Mouse (Mus musculus): ENCODE results near the gene Erbb2. TPM values are rescaled to one million over a fixed set of nuclear protein-coding genes. Genes with fewer than 3 reads are reported as not detected.

The Erbb2 gene
- polyA plus RNA-seq, 1 experiment from 2014 or later: 49.6 TPM

- peaks cover 3% of the 10 kb centered on the region; the same call in 1 of the 2 replicates for H3K36me3 ChIP-seq
- 12% methylated on average over 11 of the region's 11 CpGs for WGBS
- peaks cover 18% of the 10 kb centered on the region for H3K4me1 ChIP-seq
- no peaks in the 10 kb centered on the region for H3K9me3 ChIP-seq
- no peak overlapping the region for H3K9ac ChIP-seq
- ATAC-seq (ENCODE audit: insufficient number of reproducible peaks, insufficient read depth, low FRiP score, low TSS enrichment, low read depth): no peak
- H3K4me2 ChIP-seq: no peak overlapping the region
- peaks cover 52% of the 10 kb centered on the region for H3K27me3 ChIP-seq
- no peak overlapping the region for H3K4me3 ChIP-seq
- no peak overlapping the region for H3K27ac ChIP-seq
Measured at GRCm38 (mm10) chr11:98459071-98459741, 46.9 kb downstream of the Erbb2 start.

- Histone ChIP-seq H3K9me3 (no peaks in the 10 kb centered on the region), H3K4me2 (no peak overlapping the region), H3K9ac (no peak overlapping the region), H3K27me3 (peaks cover 52% of the 10 kb centered on the region), H3K36me3 (peaks cover under 1% of the 10 kb centered on the region; the same call in 1 of the 2 replicates), H3K27ac (no peak overlapping the region), H3K4me1 (peaks cover 18% of the 10 kb centered on the region), H3K4me3 (no peak overlapping the region)
- ATAC-seq (ENCODE audit: insufficient number of reproducible peaks, insufficient read depth, low FRiP score, low TSS enrichment, low read depth): no peak
- WGBS: 81% methylated on average over 9 of the region's 9 CpGs
Measured at GRCm38 (mm10) chr11:98459860-98460259, 47.6 kb downstream of the Erbb2 start.

- Histone ChIP-seq H3K27ac (no peak overlapping the region), H3K27me3 (peaks cover 53% of the 10 kb centered on the region), H3K9ac (no peak overlapping the region), H3K9me3 (no peaks in the 10 kb centered on the region), H3K4me2 (no peak overlapping the region), H3K4me3 (no peak overlapping the region), H3K36me3 (no peaks in the 10 kb centered on the region), H3K4me1 (peaks cover 18% of the 10 kb centered on the region)
- no peak for ATAC-seq (ENCODE audit: insufficient number of reproducible peaks, insufficient read depth, low FRiP score, low TSS enrichment, low read depth)
- WGBS: 54% methylated on average over 6 of the region's 6 CpGs
Measured at GRCm38 (mm10) chr11:98461109-98461720, 48.9 kb downstream of the Erbb2 start.

- no peak overlapping the region for H3K4me3 ChIP-seq
- no peak overlapping the region for H3K4me2 ChIP-seq
- H3K4me1 ChIP-seq: peaks cover 14% of the 10 kb centered on the region
- H3K27ac ChIP-seq: no peak overlapping the region
- no peaks in the 10 kb centered on the region for H3K9me3 ChIP-seq
- peaks cover 56% of the 10 kb centered on the region for H3K27me3 ChIP-seq
- ATAC-seq (ENCODE audit: insufficient number of reproducible peaks, insufficient read depth, low FRiP score, low TSS enrichment, low read depth): no peak
- H3K9ac ChIP-seq: no peak overlapping the region
- WGBS: 89% methylated on average over 6 of the region's 6 CpGs
- no peaks in the 10 kb centered on the region for H3K36me3 ChIP-seq
Measured at GRCm38 (mm10) chr11:98462255-98462654, 50.0 kb downstream of the Erbb2 start.

- H3K4me2 ChIP-seq: no peak overlapping the region
Measured at GRCm38 (mm10) chr11:98463911-98464310, 51.6 kb downstream of the Erbb2 start.

GRCm38 (mm10) chr11:98464516-98464915 lies 52.2 kb downstream of the Erbb2 start:
- ATAC-seq (ENCODE audit: insufficient number of reproducible peaks, insufficient read depth, low FRiP score, low TSS enrichment, low read depth): no peak
- WGBS: 77% methylated on average over 6 of the region's 6 CpGs
- Histone ChIP-seq H3K36me3 (no peaks in the 10 kb centered on the region), H3K9me3 (no peaks in the 10 kb centered on the region), H3K4me1 (no peaks in the 10 kb centered on the region), H3K27ac (no peak overlapping the region), H3K4me2 (no peak overlapping the region), H3K27me3 (peaks cover 38% of the 10 kb centered on the region), H3K4me3 (no peak overlapping the region), H3K9ac (no peak overlapping the region)

More at GRCm38 (mm10) chr11:98463911-98464310, 51.6 kb downstream of the Erbb2 start:
- Histone ChIP-seq H3K36me3 (no peaks in the 10 kb centered on the region), H3K4me3 (no peak overlapping the region), H3K27ac (no peak overlapping the region), H3K9me3 (no peaks in the 10 kb centered on the region), H3K27me3 (peaks cover 44% of the 10 kb centered on the region), H3K9ac (no peak overlapping the region), H3K4me1 (peaks cover 2% of the 10 kb centered on the region; the same call in 1 of the 2 replicates)
- ATAC-seq (ENCODE audit: insufficient number of reproducible peaks, insufficient read depth, low FRiP score, low TSS enrichment, low read depth): no peak
- 84% methylated on average over 9 of the region's 9 CpGs for WGBS

GRCm38 (mm10) chr11:98469761-98470714 lies 57.8 kb downstream of the Erbb2 start:
- H3K4me2 ChIP-seq: peak overlapping the region; percentile 5; the same call in 1 of the 2 replicates
- 0 out of 2 replicates have a peak, but pooled peaks cover 5% of the 10 kb centered on the region for H3K27me3 ChIP-seq
- no peaks in the 10 kb centered on the region for H3K9me3 ChIP-seq
- 39% methylated on average over 22 of the region's 22 CpGs for WGBS
- peak overlapping the region; percentile 60 for H3K27ac ChIP-seq
- no peaks in the 10 kb centered on the region for H3K36me3 ChIP-seq
- peak; percentile 40; the same call in 1 of the 2 replicates for ATAC-seq (ENCODE audit: insufficient number of reproducible peaks, insufficient read depth, low FRiP score, low TSS enrichment, low read depth)
- no peak overlapping the region for H3K9ac ChIP-seq
- peaks cover 16% of the 10 kb centered on the region for H3K4me1 ChIP-seq
- no peak overlapping the region for H3K4me3 ChIP-seq

GRCm38 (mm10) chr11:98470795-98471194 lies 58.5 kb downstream of the Erbb2 start:
- ATAC-seq (ENCODE audit: insufficient number of reproducible peaks, insufficient read depth, low FRiP score, low TSS enrichment, low read depth): no peak

GRCm38 (mm10) chr11:98472696-98473095 lies 60.4 kb downstream of the Erbb2 start:
- no peak for ATAC-seq (ENCODE audit: insufficient number of reproducible peaks, insufficient read depth, low FRiP score, low TSS enrichment, low read depth)
- Histone ChIP-seq H3K36me3 (no peaks in the 10 kb centered on the region), H3K27ac (no peak overlapping the region), H3K9ac (no peak overlapping the region), H3K4me2 (no peak overlapping the region), H3K4me1 (peaks cover 16% of the 10 kb centered on the region), H3K9me3 (no peaks in the 10 kb centered on the region), H3K4me3 (no peak overlapping the region), H3K27me3 (no peaks in the 10 kb centered on the region)
- 68% methylated on average over 4 of the region's 4 CpGs for WGBS

More at GRCm38 (mm10) chr11:98470795-98471194, 58.5 kb downstream of the Erbb2 start:
- WGBS: 79% methylated on average over 6 of the region's 6 CpGs
- no peaks in the 10 kb centered on the region for H3K9me3 ChIP-seq
- H3K4me2 ChIP-seq: no peak overlapping the region
- peak overlapping the region; percentile 48; the same call in 1 of the 2 replicates for H3K27ac ChIP-seq
- peaks cover 16% of the 10 kb centered on the region for H3K4me1 ChIP-seq
- 0 out of 2 replicates have a peak, but pooled peaks cover 5% of the 10 kb centered on the region for H3K27me3 ChIP-seq
- no peak overlapping the region for H3K4me3 ChIP-seq
- H3K36me3 ChIP-seq: no peaks in the 10 kb centered on the region
- H3K9ac ChIP-seq: no peak overlapping the region

- no peak overlapping the region for H3K9ac ChIP-seq
- WGBS: 50% methylated on average over 8 of the region's 8 CpGs
- H3K4me3 ChIP-seq: no peak overlapping the region
- no peak overlapping the region for H3K27ac ChIP-seq
- H3K4me1 ChIP-seq: peaks cover 16% of the 10 kb centered on the region
- no peak for ATAC-seq (ENCODE audit: insufficient number of reproducible peaks, insufficient read depth, low FRiP score, low TSS enrichment, low read depth)
- H3K4me2 ChIP-seq: no peak overlapping the region
- no peaks in the 10 kb centered on the region for H3K36me3 ChIP-seq
- no peaks in the 10 kb centered on the region for H3K27me3 ChIP-seq
- H3K9me3 ChIP-seq: no peaks in the 10 kb centered on the region
Measured at GRCm38 (mm10) chr11:98473916-98474479, 61.7 kb downstream of the Erbb2 start.

GRCm38 (mm10) chr11:98474967-98475366 lies 62.7 kb downstream of the Erbb2 start:
- Histone ChIP-seq H3K27me3 (no peaks in the 10 kb centered on the region), H3K27ac (no peak overlapping the region), H3K36me3 (no peaks in the 10 kb centered on the region), H3K4me3 (no peak overlapping the region), H3K4me2 (no peak overlapping the region), H3K9me3 (no peaks in the 10 kb centered on the region), H3K4me1 (peaks cover 19% of the 10 kb centered on the region), H3K9ac (no peak overlapping the region)
- no peak for ATAC-seq (ENCODE audit: insufficient number of reproducible peaks, insufficient read depth, low FRiP score, low TSS enrichment, low read depth)
- WGBS: 85% methylated on average over 11 of the region's 11 CpGs
